ENCODE assay signal across 8 mouse cellular contexts in genomic region chr8:22302896-22303306, GRCm38 (mm10). TPM values are rescaled to one million over a fixed set of nuclear protein-coding genes. Genes with fewer than 3 reads are reported as not detected.
DNase-seq lines count a peak whose midpoint lies in the region; ATAC-seq lines count a peak whose summit lies in the region.

No protein-coding gene starts in this region.

- 19% methylated on average over 7 of the region's 7 CpGs for WGBS in midbrain, embryonic 11.5 days

- no peak overlapping the region for H3K27ac ChIP-seq in midbrain, embryonic 11.5 days (ENCODE audit: low read depth, low read length)

- peak overlapping the region; percentile 31 for H3K4me2 ChIP-seq in midbrain, embryonic 11.5 days

- H3K9ac ChIP-seq in midbrain, embryonic 11.5 days (ENCODE audit: low read length): 0 out of 2 replicates have a peak overlapping the region, but pooled peaks have one; percentile 42

- H3K4me3 ChIP-seq in midbrain, embryonic 11.5 days (ENCODE audit: low read depth, low read length): no peak overlapping the region

- DNase-seq in right cerebral cortex, postnatal 14 days: peak; percentile 6
- no peak for DNase-seq in right cerebral cortex, postnatal 36 days (ENCODE audit: low spot score in 2 of 2)
- peak; percentile 49 to 68 for DNase-seq in kidney, postnatal 36 days
- DNase-seq in midbrain, embryonic 11.5 days (ENCODE audit: low spot score, missing footprints): peak; percentile 92
- no peak for DNase-seq in layer of hippocampus, postnatal 10 days (ENCODE audit: low spot score in 2 of 2)
- DNase-seq in frontal cortex, postnatal 25 days (ENCODE audit: low spot score in 2 of 2): no peak
- DNase-seq in spleen, adult 12 weeks (ENCODE audit: low spot score): no peak

- H3K36me3 ChIP-seq in midbrain, embryonic 11.5 days (ENCODE audit: control insufficient read depth, insufficient read depth, low read length): no peaks in the 10 kb centered on the region

- peak; percentile 37 for ATAC-seq in granulocyte monocyte progenitor cell, adult 5-6 weeks (replicated peaks; ENCODE audit: poor library complexity, severe bottlenecking)
- peak; percentile 88 for ATAC-seq in midbrain, embryonic 11.5 days (ENCODE audit: low FRiP score)

- no peaks in the 10 kb centered on the region for H3K27me3 ChIP-seq in midbrain, embryonic 11.5 days (ENCODE audit: control insufficient read depth, insufficient read depth, low read length)

- H3K9me3 ChIP-seq in midbrain, embryonic 11.5 days (ENCODE audit: control insufficient read depth, low read length): no peaks in the 10 kb centered on the region

- peaks cover 2% of the 10 kb centered on the region; the same call in 1 of the 2 replicates for H3K4me1 ChIP-seq in midbrain, embryonic 11.5 days (ENCODE audit: control insufficient read depth, insufficient read depth, low read length)

RNA-seq across cellular contexts. Expression of gene Tpte, which starts 19.7 kb away (rescaled TPM):
- total RNA-seq in granulocyte monocyte progenitor cell, adult 5-6 weeks (2014; fragmentation: Nextera tagmentation): not detected in 2 replicates
- total RNA-seq in granulocyte monocyte progenitor cell, adult 5-6 weeks (2017): not detected in 2 replicates
- polyA plus RNA-seq in midbrain, embryonic 11.5 days (2014; fragmentation: Nextera tagmentation; extraction: Ambion mirVana): not detected in 2 replicates
- not detected for total RNA-seq in layer of hippocampus, postnatal 10 days (2021)

Comparison
In these comparisons a context has a peak if more than half of its experiments do, and no peak if none do; other contexts are left out.
1. DNase-seq: peak in right cerebral cortex, postnatal 14 days (single experiment), kidney, postnatal 36 days (2 of 2) and midbrain, embryonic 11.5 days (single experiment); none in right cerebral cortex, postnatal 36 days (0 of 2), layer of hippocampus, postnatal 10 days (0 of 2), frontal cortex, postnatal 25 days (0 of 2) and spleen, adult 12 weeks (single experiment).